Mouse (Mus musculus) gastrocnemius, adult 2 months (tissue): ENCODE data around the gene Foxp4. TPM values are rescaled to one million over a fixed set of nuclear protein-coding genes. Genes with fewer than 3 reads are reported as not detected.
A peak's percentile ranks its signal among the peaks of the same experiment; 100 is the strongest.

Source experiments
- DNase-seq: peaks from one replicate; pipeline ENCODE4 v3.0.0; 2022
- H3K27ac ChIP-seq: fragments of 200-600 bp; 2 replicates; pipeline ENCODE4 v1.8.1; 2022; ENCODE audit warnings: mild to moderate bottlenecking
- H3K4me3 ChIP-seq: fragments of 200-600 bp; 2 replicates; pipeline ENCODE4 v1.8.1; 2022; ENCODE audit warnings: mild to moderate bottlenecking, moderate library complexity
- CTCF ChIP-seq: fragments of 200-600 bp; IDR thresholded peaks from 2 replicates; pipeline ENCODE4 v1.8.1; 2022; ENCODE audit warnings: antibody characterized with exemption, mild to moderate bottlenecking, moderate library complexity
- intact Hi-C: fragments of 180-260 bp; cut with DNase I; formaldehyde crosslinking; loops from one replicate; pipeline ENCODE4 v1.15.1; 2025
- long read RNA-seq, 2 experiments: library from polyadenylated mRNA; stranded (forward); transcript quantifications; one replicate each; pipeline ENCODE4 v2.0.0; 2021
- total RNA-seq, 2 experiments: library from RNA; stranded (reverse); gene quantifications; 2 replicates each; pipeline ENCODE4 v1.2.3; 2021

Gene Foxp4
- total RNA-seq: 1 to 10 TPM; 7.3 to 7.9 TPM
- long read RNA-seq, experiment 1, partial matches to known transcripts: 2 of 5 reads
- long read RNA-seq, experiment 1, other reads (novel, unspliced or antisense): 0 of 5 reads
- long read RNA-seq, experiment 2, partial matches to known transcripts: 0 of 5 reads
- long read RNA-seq, experiment 2, other reads (novel, unspliced or antisense): 1 of 5 reads

DNA sequence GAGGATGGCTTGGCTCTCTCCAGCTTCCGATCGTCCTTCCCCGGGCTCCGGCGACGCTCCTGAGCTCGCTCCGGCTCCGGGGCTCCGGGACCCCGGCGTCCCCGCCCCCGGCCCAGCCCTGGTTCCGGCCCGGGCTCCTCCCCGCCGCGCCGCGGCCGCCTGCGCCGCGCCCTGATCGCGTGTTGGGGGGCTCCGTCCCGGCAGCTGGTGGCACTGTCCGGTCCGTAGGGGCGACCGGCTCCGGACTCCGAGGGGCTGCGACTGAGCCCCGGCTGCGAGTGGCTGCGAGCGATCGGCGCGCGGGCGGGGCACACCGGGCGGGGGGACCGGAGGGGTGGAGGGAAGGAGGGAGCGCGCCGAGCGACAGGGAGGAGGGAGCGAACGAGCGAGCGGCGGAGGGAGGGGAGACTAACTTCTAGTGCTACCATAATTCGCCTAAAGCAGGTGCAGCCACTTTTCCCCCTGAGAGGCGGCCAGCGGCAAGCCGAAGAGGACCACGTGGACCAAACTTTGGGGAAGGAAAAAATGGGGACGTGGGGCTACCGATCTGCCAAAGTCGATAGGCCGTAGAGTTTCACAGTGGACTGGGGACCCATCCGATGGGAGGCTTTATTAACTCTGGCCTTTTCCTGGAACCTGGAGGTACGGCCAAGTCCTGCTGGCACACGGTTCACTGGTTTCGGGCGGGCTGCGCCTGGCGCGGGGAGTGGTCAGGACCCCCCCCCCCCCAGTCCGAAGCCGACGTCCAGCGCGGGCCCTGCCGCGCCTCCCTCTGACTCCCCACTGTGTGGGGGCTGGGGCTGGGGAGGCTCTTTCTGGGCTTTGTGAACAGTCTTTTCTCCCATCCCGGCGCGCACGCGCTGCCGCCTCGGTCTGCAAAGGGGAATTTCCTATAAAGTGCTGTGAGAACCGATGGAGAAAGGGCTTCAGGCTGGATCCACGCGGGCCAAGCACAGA is at the start of gene Foxp4:
TSS of gene Foxp4 (minus strand) at position 263 of the 957 bp plus-strand sequence.
- DNase-seq: peak; percentile 90
- Histone ChIP-seq H3K27ac (peak within 1 kb of the TSS; percentile 91), H3K4me3 (peak within 1 kb of the TSS; percentile 97)
- intact Hi-C loops: loop anchor here (2.0 to 5.0 kb wide), 3 partner anchors 50 to 120 kb away; no protein-coding TSS in a partner anchor
- TF ChIP-seq CTCF: no peak

GRCm38 (mm10) chr17:47973563-47974472 is 49.4 kb upstream of the Foxp4 start:
- no peak for TF ChIP-seq CTCF
- Histone ChIP-seq H3K4me3 (peak overlapping the region; percentile 69), H3K27ac (peak overlapping the region; percentile 79)
- peak; percentile 85 for DNase-seq
- intact Hi-C loops: loop anchor here (2.0 kb wide), 1 partner anchor 49 kb away; the partner anchor contains the start of gene Foxp4

GRCm38 (mm10) chr17:47965885-47966505 is 41.5 kb upstream of the Foxp4 start:
- no peak overlapping the region for H3K27ac ChIP-seq
- intact Hi-C loops: no loop called here
- no peak for DNase-seq
- no peak for TF ChIP-seq CTCF
- no peak overlapping the region for H3K4me3 ChIP-seq

DNA sequence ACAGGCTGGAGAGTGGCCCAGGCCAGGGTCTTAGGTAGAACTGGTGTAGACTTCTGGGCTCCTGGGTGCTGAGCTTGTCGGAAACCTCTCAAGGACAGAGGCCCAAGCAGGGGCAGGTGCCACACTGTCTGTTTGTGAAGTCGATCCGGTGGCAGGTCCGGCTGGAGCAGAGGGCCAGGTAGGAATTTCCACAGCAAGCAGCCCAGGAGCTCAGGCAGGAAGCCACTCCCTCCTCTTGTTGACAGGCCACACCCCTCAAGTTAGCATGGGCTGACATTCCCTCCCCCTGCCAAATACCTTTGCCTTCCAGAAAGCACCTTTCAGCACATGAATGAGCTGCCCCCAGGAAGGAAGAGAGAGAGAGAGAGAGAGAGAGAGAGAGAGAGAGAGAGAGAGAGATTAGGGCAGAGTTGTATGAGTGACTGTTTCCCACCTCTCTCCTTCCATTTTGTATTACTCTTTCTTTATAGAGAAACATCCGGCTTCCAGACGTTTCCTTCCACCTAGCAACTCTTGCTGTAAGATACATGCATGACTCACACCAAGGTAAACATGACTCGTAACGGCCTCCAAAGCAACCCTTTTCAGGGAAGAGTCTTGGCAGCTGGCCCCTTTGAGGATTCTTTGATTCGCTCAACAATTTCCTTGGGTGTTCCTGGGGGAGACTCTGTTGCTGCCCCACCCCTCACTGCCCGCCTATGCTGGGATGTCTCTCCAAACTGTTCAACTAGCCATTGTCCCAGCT is 33.8 kb upstream of the Foxp4 start:
- Histone ChIP-seq H3K4me3 (no peak overlapping the region), H3K27ac (no peak overlapping the region)
- intact Hi-C loops: no loop called here
- no peak for DNase-seq
- TF ChIP-seq CTCF: no peak

DNA sequence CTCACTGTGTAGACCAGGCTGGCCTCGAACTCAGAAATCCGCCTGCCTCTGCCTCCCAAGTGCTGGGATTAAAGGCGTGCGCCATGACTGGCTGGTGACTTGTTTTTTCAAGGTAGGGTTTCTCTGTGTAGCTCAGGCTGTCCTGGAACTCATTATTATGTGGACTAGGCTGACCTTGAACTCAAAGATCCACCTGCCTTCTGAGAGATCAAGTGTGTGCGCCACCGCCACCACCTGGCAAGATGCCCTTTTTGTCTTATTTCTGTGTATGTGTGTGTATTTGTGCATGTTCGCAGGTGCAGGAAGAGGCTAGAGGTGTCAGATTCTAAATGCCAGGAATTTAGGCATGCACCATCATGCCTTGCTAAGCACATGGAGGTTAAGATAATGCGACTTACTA is 32.0 kb upstream of the Foxp4 start:
- no peak overlapping the region for H3K27ac ChIP-seq
- H3K4me3 ChIP-seq: no peak overlapping the region
- intact Hi-C loops: no loop called here
- DNase-seq: no peak
- no peak for TF ChIP-seq CTCF

GRCm38 (mm10) chr17:47955054-47955741 is 30.8 kb upstream of the Foxp4 start:
- Histone ChIP-seq H3K4me3 (no peak overlapping the region), H3K27ac (no peak overlapping the region)
- intact Hi-C loops: no loop called here
- no peak for TF ChIP-seq CTCF
- no peak for DNase-seq

DNA sequence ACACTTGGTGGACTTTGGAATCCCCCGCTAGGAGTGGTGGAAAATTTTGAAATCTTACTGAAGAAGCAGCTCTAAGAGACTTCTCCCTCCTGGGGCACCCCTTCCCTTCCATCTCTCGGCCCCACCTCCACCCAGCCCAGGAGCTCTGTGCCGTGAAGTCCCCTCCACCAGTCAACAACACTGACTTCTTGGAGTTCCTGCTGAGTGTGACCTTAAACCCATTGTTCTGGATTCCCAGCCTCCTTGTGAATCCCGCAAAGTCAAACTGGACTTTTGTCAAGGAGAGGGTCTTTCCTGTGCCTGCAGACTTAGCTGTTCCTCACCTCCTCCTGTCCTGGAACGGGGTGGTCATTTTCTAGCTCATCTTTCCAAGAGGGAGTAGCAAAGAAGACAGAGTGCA is 28.8 kb upstream of the Foxp4 start:
- no peak for DNase-seq
- no peak for TF ChIP-seq CTCF
- Histone ChIP-seq H3K27ac (no peak overlapping the region), H3K4me3 (no peak overlapping the region)
- intact Hi-C loops: no loop called here

DNA sequence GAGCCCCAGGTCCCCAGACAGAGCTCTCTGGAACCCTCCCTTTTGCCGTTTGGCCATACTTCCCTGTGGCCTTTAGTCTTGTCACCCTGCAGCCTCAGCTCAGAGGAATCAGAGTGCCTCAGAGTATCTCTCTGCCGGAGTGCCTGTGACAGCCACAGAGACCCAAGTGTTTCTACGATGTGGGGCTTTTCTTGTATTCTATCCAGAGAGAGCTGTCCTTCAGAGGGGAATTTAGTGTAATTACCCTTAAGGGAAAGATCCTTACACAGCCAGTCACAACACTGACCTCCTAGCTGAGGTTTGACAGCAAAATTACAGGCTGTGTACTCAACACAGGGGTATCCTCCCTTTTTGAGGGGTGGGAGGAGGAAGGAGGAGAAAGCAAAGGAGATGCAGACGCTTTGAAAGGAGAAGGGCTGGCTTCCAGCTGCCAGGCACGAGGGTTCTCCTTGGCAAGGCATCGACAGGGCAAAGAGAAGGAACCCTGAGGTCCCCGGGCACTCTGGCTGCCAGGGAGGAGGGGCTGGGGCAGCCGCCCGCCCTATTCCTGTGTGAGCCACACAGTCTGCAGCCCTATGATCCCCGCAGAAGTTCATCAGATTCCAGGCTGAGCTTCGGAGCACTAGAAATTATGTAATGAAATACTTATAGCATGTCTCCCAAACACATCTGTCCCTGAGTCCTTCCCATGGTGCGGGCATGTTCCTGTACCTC is 28.1 kb upstream of the Foxp4 start:
- Histone ChIP-seq H3K27ac (no peak overlapping the region), H3K4me3 (no peak overlapping the region)
- intact Hi-C loops: no loop called here
- DNase-seq: no peak
- no peak for TF ChIP-seq CTCF

DNA sequence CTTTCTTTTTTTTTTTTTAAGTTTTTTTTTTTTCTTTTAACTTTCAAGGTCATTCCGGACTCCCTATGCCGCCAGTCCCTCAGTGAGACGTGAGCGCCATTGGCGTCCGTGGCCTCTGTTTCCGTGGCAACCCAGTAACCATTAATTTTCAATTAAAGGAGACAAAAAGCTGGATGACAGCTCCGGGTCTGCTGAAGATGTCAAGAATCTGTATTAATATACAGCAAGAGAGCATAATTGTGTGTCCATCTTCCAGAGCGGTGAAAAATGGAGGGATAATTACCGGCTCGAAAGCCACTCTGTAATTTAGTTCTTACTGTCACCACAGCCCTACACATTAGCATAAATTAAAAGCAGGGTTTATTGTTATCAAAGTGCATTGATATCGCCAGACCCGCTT is 27.0 kb upstream of the Foxp4 start:
- no peak for TF ChIP-seq CTCF
- intact Hi-C loops: no loop called here
- Histone ChIP-seq H3K27ac (no peak overlapping the region), H3K4me3 (no peak overlapping the region)
- no peak for DNase-seq

- H3K27ac ChIP-seq: no peak overlapping the region
- no peak for DNase-seq
- no peak for TF ChIP-seq CTCF
- no peak overlapping the region for H3K4me3 ChIP-seq
- intact Hi-C loops: no loop called here
Measured at GRCm38 (mm10) chr17:47950831-47951230, 26.4 kb upstream of the Foxp4 start.
